Mouse (Mus musculus): ENCODE measurements around the gene Olfr810.

Olfr810 gene

GRCm38 (mm10) chr10:129794817-129795216 lies at the start of gene Olfr810:
Gene Olfr810, minus strand, starts transcription at chr10:129794917.
- DNase-seq (ENCODE audit: low spot score in 2 of 2) = no peak

- no peak for DNase-seq (ENCODE audit: low spot score in 2 of 2)
These were observed 9.6 kb upstream of the Olfr810 start, which contains the start of gene Olfr811 for GRCm38 (mm10) chr10:129804296-129804695. Gene Olfr811, minus strand, starts transcription at chr10:129804396.

- no peak for DNase-seq (ENCODE audit: low spot score in 2 of 2)
These were observed 16.6 kb downstream of the Olfr810 start for GRCm38 (mm10) chr10:129778123-129778522.

GRCm38 (mm10) chr10:129774338-129774737 lies 20.4 kb downstream of the Olfr810 start, which contains the start of gene Olfr809:
Gene Olfr809, plus strand, starts transcription at chr10:129774638.
- DNase-seq (ENCODE audit: low spot score in 2 of 2) = no peak

GRCm38 (mm10) chr10:129765182-129765581 lies 29.5 kb downstream of the Olfr810 start, which contains the start of gene Olfr808:
Gene Olfr808, plus strand, starts transcription at chr10:129765482.
- DNase-seq (ENCODE audit: low spot score in 2 of 2) = no peak

- DNase-seq (ENCODE audit: low spot score in 2 of 2) = no peak
These were observed 37.0 kb downstream of the Olfr810 start, which contains the start of gene Olfr807 for GRCm38 (mm10) chr10:129757693-129758092. Gene Olfr807, minus strand, starts transcription at chr10:129757793.

- no peak for DNase-seq (ENCODE audit: low spot score in 2 of 2)
These were observed 52.9 kb downstream of the Olfr810 start, which contains the start of gene Olfr806 for GRCm38 (mm10) chr10:129741821-129742220. Gene Olfr806, minus strand, starts transcription at chr10:129741921.

All from spleen, postnatal 36 days (tissue).